Mouse (Mus musculus) kidney, adult 9 months (tissue): Measurements from ENCODE around the gene Ugdh.
"Not testable (repeated sequence)": the region's sequence is repeated elsewhere in the genome, so short reads cannot be mapped to it uniquely, and the experiment has no call there.

Experiments used
- DNase-seq: peaks from one replicate; pipeline ENCODE4 v3.0.0; 2022

Ugdh gene

DNA sequence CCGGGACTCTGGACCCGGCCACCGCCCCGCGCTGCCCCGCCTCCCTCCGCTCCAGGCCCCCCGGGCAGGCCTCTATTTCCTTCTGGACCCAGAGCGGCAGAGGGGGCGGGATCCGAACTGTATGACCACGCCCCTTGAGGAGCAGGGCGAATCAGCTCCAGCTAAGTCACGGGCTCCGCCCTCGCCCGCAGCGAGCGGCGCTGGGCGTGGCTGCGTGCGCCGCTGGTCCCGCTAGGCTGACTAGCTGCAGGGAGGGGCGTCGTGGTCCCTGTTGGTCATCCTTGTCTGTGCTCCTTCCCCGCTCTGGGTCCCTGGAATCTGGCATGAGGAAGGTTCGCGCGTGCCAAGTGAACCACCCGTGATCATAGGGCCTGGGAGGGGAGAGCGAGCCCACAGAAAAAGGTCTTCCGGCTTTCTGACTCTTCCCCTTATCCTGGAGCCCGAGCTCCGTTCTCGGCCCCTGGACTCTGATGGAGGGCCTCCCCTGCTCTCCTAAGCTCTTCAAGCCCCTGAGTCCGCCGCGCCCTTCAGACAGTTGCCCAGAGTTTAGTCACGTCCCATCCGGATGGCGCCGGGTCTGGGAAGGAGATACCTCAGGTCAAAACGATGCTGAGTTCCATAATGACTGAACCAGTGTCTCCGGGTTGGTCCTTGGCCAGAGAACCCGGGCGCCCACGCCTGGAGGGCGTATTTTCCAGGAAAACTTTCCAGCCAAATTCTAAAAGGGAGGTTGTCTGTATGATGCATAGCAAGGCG lies at the start of gene Ugdh:
Gene Ugdh (minus strand): TSS at position 144 of the 756 bp plus-strand sequence.
- peak; percentile 99 for DNase-seq

DNA sequence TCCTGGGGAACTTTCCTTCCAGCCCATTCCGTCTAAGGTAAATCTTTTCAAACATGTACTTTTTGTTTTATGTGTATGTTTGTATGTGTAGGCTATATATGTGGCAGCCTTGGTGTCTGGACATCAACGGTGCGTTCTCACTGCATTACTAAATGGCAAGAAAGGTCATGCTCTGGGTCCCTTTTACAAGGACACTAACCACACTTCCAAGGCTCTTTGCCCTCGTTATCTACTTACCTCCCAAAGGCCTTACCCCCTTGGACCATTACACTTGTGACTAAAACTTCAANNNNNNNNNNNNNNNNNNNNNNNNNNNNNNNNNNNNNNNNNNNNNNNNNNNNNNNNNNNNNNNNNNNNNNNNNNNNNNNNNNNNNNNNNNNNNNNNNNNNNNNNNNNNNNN lies 47.2 kb upstream of the Ugdh start:
- DNase-seq = no peak

DNA sequence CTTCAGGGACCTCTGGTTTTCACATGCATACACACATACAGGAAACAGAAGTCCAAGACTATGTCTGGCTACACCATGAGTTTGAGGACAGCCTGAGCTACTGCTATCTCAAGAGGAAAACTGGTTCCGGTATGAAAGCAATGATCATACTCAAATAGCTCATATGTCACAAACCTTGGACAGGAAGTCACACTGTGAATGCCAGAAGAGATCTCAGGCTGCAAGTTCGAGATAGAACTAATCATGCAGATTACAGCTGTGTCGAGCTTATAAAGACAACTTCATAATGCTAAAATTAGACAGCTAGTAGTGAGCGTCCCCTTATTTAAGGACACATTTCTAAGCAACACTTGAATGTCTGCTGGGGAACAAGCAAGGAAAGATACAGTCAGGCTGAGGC lies 44.8 kb upstream of the Ugdh start:
- DNase-seq = no peak

DNA sequence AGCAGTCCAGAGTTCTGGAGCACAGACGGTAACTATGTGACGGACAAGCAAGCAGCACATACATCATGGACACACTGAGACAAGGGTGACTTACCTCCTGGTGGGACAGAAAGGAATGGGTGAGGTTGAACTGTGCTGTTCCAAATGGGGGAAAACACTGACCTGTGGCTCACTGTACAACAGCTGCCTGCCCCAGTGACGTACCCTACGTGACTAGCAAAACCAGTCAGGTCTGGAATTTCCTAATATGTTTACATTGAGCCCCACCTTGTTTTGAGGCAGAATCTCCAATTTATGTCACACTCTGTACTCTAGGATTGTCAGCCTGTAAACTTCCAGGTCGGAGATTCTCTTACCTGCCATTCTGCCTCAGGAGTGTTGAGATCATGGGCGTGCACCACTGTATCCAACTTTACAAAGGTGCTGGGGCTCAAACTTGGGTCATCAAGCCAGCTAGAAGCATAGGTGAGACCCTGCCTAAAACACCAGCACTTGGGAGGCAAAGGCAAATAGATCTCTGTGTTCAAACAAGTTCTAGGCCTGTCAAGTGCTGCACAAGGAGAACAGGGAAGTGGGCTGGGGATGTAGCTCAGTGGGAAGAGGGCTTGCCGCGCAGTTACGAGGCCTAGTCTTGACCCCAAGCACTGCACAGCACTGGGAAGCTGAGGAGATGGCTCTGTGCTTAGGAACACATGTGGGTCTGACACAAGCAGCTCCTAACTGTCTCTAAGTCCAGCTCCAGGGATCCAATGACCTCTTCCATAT lies 44.1 kb upstream of the Ugdh start:
- no peak for DNase-seq

DNA sequence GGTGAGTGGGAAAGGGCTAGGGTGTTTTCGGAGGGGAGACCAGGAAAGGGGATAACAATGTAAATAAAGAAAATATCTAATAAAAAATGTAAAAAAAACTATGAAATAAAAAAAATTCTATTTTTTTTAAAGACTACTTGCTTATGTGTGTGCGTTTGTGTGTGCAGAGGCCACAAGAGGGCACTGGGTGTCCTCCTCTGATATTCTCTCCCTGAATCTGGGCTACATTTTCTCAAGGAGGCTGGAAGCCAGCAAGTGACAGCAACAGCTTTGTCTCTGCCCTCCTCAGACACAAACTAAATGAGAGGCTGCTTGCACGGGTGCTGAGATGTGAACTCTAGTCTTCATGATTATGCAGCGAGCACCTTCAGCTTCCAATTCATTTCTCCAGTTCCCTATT lies 42.5 kb upstream of the Ugdh start:
- peak; percentile 37 for DNase-seq

DNA sequence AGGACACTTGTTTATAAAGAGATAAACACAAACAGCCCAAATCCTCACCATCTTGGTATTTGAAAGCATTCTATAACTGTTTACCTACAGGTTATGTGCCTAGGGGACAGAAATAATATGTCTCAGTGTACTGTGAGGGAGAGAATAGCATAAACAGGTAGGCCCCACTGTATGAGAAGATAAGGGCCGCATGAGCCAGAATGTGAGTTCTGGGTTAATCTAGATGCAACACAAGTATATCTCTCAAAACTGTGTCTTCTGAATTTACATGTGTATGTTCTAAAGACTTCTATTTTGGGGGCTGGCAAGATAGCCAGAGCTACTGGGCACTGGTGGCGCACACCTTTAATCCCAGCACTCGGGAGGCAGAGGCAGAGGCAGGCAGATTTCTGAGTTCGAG lies 41.0 kb upstream of the Ugdh start:
- DNase-seq = not testable (repeated sequence)

DNA sequence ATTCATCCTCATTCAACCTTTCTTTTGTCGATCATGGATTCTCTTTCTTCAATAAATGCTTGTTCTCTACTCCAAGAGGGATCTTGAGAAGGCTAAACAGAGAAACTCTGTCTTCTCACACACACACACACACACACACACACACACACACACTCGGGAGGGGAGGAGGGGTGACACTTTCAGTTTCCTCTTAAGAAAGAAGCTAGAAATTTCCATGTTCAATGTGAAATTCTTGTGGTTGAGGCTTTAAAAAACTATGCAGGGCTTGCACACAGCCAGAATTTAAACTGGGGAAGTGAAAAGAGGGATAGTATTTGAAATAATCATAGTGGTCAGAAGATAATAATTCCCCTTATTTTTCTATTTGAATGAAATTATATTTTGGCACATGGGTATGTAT lies 40.1 kb upstream of the Ugdh start:
- DNase-seq = peak; percentile 34

DNA sequence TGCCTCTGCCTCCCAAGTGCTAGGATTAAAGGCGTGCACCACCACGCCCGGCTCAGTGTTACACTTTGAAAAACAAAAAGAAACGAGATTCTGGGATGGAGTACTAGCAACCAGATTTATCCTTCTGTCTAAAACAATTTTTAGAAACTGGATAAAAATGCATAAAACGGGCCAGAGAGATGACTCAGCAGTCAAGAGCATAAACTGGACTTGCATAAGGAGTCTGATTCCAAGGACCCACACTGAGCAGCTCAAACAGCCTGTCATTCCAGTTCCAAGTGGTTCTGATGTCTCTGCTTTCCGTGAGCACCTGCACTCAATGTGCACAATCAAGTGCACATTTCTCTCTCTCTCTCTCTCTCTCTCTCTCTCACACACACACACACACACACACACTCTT lies 34.0 kb upstream of the Ugdh start:
- no peak for DNase-seq

DNA sequence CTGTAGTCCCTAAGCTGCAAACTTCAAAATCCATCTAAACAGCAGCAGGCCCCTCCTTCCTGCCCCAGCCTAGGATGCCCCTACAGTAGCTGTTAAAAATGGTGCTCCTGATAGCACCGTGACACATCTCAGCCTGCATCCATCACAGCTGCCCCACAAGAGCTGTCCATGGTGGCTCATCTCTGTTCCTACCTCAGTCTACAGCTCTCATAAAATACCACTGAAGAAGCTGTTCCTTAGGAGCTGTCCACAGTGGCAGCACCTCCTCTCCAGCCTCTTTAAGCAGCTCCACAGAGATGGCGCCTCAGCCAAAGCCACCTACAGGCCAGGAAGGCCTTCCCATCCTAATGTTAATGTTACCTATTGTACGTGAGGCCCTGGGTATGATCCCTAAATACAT lies 31.2 kb upstream of the Ugdh start:
- no peak for DNase-seq

DNA sequence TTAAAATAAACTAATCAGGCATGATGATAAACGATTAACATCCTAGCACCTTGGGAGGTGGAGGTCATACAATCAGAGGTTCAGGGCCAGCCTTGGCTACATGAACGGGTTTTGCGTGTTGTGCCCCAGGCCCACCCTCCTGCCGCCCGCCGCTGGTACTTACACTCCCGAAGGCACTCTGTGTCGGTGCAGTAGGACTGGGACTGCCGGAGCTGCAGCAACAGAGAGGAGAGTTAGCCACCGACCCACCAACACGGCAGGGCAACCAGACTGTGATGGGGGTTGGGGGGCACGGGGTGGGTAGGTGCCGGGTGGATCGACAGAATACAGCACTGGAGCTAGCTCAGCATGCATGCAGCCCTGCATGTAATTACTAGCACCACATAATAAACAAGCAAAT lies 24.6 kb upstream of the Ugdh start:
- no peak for DNase-seq

DNA sequence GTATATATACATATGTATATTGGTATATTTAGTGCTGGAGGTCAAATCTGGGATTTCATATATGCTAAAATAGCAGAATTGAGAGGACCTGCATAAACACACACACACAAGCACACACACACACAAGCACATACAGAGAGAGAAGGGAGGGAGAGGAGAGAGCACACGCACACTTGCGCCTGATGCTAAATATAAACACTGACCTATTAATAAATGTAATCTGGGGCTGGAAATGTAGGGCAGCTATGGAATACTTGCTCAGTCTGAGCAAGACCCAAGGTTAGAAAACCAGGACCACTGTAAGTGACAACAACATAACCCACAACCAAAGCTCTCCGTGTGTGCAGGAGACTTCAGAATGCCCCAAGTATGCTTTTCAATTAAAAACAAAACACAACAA lies 23.7 kb upstream of the Ugdh start:
- no peak for DNase-seq

DNA sequence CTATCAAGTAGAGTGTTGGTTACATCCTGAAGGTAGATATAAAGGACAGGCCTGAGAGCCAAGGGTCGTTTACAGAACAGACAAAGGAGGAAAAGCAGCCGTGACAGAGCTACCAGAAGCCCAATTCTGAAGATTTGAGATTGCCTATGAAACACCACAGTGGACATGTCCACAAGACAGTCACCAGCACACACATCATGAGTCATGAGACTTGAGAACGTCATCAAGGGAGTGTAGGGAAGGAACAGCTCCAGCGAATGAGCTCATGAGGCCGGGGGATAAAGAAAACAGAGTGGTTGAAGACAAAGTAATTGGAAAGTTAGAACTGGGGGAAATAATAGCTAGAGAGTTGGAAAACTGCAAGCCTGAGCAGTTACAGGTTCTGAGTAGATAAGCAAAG lies 22.1 kb upstream of the Ugdh start:
- DNase-seq = no peak

DNA sequence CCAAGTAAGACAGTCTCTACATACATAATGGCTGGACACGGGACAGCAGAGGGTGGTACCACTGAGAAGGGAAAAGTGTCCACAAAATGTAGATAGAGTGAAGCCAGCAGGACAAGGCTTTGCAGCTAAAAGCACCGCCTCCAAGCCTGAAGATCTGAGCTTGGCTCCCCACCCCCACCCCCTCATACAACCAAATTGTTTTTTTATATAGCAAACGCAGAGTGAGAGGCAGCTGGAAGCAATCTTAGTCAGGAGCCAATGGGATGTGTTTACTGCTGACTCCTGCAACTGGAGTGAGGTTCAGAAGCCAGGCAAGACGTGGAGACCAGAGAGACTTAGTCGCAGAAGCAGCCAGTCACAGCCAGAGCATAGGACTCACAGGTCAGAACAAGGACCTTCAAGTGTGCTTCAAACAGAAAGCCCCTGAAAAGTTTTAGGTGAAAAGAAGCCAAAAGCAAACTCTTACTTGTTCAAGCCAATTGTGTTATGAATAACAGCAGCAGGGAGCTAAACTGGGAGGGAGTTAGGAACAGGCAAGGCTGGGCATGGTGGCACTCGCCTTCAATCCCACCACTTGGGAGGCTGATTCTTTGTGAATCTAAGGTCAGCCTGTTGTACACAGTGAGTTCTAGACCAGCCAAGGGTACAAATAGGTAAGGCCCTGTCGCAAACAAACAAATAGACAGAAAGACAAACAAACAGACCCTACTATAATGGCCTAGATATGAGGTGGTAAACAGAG lies 21.5 kb upstream of the Ugdh start:
- DNase-seq = no peak

DNA sequence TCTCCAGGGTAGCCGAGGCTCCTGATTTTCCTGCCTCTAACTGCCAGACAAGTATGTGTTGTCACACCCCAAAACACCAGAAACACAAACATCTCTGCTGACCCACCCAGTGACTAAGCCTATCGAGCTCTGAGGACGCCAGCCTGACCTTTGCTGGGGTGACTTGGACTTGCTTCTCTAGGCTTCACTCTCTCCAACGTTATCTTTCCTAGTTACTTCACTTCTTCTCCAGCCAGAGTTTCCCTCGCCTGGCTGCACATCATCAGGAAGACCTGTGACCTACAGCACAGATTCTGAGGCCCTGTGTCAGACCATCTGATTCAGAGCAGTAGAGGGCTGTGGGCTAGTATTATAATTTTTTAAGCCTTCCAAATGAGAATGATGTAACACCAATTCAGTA lies 19.0 kb upstream of the Ugdh start:
- no peak for DNase-seq

DNA sequence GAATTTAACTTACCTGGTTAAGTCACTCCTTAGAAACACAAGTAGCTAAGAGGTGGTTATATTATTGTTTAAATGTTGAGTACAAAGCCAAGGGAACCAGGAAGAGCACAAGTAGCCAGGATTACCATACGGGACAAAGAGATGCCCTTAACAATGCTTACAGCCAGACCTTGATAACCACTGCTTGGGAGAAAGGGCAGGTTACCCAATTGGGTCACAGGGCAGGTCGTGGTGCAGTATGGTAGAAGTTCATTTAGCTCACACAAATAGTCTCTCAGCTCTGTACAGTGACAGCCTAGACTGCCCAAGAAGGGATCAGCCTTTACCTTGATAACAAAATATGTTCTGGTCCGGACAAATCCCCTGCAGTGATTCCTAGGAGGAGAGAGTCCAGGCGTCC lies 13.2 kb upstream of the Ugdh start:
- DNase-seq = no peak

DNA sequence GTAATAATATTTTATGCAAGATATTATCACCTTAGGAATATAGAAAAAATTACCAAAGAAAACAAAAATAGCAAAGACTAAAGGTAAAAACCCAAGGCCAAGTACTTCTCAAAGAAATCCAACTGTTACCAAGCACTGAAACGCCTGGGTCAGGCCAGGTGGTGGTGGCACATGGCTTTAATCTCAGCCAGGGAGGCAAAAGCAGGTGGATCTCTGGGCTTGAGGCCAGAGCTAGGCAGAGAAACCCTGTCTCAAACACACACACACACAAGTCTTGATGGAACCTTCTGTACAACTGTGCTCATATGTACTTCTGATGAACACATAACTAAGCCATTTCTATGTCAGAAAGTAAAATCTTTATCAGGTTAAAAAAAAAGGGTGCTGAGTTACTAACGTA lies 12.1 kb upstream of the Ugdh start:
- DNase-seq = no peak

DNA sequence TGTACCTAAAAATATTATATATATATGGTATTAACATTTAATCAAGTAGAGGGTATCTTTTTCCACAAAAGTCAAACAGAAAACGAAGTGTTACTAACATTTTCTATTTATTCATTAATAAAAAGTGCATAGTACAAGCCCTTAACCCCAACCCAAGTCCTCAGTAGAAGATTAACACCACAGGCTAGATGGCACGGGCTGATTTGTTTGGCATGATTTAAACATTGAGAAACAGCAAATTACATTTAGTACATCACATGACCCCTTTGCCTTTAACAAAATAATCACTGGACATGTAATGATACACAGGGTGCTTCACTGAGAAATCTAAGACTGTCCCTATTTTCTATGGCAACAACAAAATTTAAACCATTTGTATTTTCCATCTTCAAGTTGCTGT lies 11.0 kb upstream of the Ugdh start:
- peak; percentile 51 for DNase-seq

DNA sequence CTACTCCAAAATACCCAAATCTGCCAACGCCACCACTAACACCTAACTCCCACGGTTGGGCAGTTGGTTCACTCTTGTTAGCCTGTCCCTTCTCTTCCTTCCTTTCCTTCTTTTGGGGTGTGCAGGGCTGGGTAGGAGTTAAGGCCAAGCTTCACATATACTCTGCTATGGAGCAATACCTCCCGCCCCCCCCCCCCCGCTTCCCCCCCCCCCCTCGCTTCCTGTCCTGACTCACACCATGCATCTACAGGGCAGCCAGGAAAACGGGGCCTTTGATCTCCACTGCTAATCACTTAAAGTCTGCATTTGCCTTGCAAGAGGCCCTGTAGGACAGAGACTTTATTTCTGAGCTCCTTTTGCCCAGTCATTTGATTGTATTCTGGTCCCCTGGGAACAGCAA lies 9.2 kb upstream of the Ugdh start:
- DNase-seq = no peak

DNA sequence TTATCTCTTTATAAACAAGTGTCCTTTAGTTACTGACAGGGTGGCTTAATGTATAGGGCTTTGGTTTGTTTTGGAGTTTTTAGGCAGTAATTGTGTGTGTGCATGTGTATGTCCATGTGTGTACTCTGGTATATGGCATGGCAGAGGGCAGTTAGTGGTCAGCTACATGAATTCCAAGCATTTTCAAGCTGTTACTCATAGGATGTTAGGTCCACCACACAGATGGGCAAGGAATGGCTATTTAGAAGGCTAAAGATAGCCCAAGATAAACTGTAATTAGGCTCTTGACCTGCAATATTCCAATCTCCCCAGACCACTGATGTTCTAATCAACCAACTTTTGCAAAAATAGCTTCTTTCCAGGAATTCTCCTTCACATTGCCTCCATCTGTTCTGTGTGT lies 2.3 kb upstream of the Ugdh start:
- DNase-seq = no peak

DNA sequence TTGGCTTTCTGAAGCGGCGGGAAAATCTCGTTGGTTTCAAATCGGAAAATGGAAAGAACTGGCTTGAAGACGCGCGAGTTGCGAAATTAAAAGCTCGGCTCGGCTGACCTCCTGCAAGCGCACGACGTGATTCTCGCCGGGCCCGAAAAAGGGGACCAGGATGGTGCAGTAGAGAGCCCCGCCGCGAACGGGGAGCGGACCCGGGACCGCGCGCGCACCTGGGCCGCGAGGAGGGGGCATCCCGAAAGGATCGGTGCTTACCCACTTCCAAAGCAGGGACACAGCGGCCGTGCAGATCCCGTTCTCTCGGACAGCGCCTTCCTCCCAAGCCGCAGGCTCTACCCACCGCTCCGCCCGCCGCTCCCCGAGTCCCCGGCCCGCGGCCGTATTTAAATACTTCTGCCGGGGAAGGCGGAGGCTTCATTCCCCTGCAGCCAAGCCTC lies 365 bp downstream of the Ugdh start:
- DNase-seq = no peak

DNA sequence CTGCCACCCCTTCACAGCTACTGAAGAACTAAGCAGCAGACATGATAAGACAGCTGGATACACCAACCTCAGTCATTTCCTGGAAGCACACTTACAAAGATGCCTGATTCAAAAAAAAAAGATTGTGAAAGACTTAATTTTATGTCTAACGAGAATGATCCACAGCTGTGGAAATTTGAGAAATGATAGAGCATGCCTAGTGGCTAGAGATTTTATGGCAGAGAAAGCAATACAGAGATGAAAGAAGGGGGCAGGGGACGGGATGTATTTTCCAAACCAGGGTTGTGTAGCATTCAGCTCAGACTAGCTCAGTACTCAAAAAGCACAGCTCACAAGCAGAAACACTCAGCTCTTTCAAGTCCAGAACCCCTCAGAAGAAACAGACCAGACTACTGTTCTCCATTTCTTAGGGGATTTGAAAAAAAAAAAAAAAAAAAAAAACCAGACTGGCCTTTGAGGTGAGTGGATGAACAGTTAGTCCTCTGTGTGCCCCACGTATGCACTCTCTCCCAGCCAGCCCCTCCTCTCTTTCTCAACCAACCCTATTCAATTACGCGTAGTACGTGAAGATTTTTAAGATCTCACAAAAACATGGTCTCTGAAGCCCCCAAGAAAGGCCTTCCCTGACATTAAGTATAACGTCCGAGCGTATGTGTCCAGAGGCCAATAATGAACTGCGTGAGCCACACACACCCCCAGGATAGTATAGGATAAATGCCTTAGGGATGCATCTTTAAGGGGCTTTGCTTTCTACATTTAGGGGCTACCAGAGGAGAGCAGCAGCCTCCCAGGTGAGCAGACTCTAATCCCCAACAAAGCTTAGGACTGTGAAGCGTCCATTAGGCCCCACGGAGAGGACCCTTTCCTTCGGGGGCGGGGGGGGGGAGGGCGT lies 1.0 kb downstream of the Ugdh start:
- DNase-seq = no peak

DNA sequence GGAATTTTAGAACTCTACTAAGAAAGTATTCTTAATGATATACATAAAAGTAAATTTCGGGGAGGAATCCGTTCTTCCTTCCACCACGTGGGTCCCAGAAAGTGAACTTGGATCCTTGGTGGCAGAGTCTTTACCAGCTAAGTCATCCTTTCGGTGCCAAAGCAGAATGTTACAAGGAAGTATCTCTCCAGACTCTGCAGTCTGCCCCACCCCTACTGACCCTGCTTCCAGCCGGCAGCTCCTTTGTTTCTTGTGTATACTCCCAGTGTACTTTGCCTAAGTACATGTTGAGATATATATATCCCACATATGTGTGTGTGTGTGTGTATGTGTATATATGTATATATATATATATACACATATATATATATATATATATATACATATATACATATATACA lies 6.3 kb downstream of the Ugdh start:
- DNase-seq = no peak

DNA sequence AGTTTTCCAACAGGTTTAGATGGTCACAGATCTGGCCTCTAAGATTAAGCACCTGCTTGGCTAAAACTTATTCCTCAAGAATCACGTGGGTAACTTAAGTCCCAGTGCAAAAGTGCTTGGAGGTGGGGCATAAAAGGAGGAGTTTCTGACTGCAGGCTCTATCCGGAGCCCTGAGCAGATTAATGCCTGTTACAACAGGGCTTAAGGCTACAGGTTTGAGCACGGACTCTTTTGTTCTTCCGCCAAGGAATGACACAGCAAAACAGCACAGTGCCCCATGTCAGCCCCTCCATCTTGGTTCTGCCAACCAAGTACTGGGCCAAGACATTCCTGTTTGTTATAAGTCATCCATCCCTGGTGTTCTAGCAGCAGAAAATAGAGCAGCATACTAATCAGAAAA lies 7.4 kb downstream of the Ugdh start:
- DNase-seq = peak; percentile 67
